Mouse (Mus musculus) ES-E14 (cell line): ENCODE results near the gene Nfkbib. TPM values are rescaled to one million over a fixed set of nuclear protein-coding genes. Genes with fewer than 3 reads are reported as not detected.

Experiments
- DNase-seq: peaks from one replicate; pipeline ENCODE4 v3.0.0-alpha.2; 2013; ENCODE audit warnings: low read depth, low spot score
- H3K27ac ChIP-seq: 2 replicates; pipeline ENCODE4 v1.5.1; 2012; ENCODE audit warnings: low read depth, mild to moderate bottlenecking, low read length, moderate library complexity, mixed read lengths; ENCODE audit not compliant: poor library complexity, insufficient read depth, severe bottlenecking
- H3K36me3 ChIP-seq: 2 replicates; pipeline ENCODE4 v1.6.1; 2012; ENCODE audit warnings: mild to moderate bottlenecking, low read length, moderate library complexity, mixed read lengths; ENCODE audit not compliant: control insufficient read depth, poor library complexity, insufficient read depth, severe bottlenecking
- H3K4me1 ChIP-seq, 2 experiments: fragments of 150-350 bp in 1 of 2; sonication (generic) in 1 of 2; 2 replicates each; pipeline ENCODE4 v1.6.1; 2012; ENCODE audit warnings: low read length in 2 of 2, mild to moderate bottlenecking in 1 of 2, mixed read lengths in 1 of 2; ENCODE audit not compliant: control insufficient read depth in 2 of 2, insufficient read depth in 2 of 2, poor library complexity in 1 of 2
- H3K4me3 ChIP-seq, 2 experiments: fragments of 150-350 bp in 1 of 2; sonication (generic) in 1 of 2; 2 replicates each; pipeline ENCODE4 v1.5.1; 2012; ENCODE audit warnings: low read length in 2 of 2, low read depth in 1 of 2, mild to moderate bottlenecking in 1 of 2, mixed read lengths in 1 of 2; ENCODE audit not compliant: insufficient read depth in 1 of 2, poor library complexity in 1 of 2, severe bottlenecking in 1 of 2
- H3K9ac ChIP-seq: 2 replicates; pipeline ENCODE4 v1.6.1; 2012; ENCODE audit warnings: low read depth, mild to moderate bottlenecking, low read length, mixed read lengths; ENCODE audit not compliant: poor library complexity, insufficient read depth, severe bottlenecking
- H3K9me3 ChIP-seq: fragments of 150-350 bp; sonication (generic); 2 replicates; pipeline ENCODE4 v1.6.1; 2012; ENCODE audit warnings: low read depth, mild to moderate bottlenecking, low read length; ENCODE audit not compliant: control insufficient read depth, insufficient read depth
- CHD2 ChIP-seq: IDR thresholded peaks from 2 replicates; pipeline ENCODE4 v1.6.1; 2014; ENCODE audit warnings: mild to moderate bottlenecking, low read depth, low read length, inconsistent platforms
- HCFC1 ChIP-seq: IDR thresholded peaks from 2 replicates; pipeline ENCODE4 v1.6.1; 2012; ENCODE audit warnings: low read length, inconsistent platforms, borderline replicate concordance; ENCODE audit not compliant: insufficient read depth
- MAFK ChIP-seq: IDR thresholded peaks from 2 replicates; pipeline ENCODE4 v1.6.1; 2014; ENCODE audit warnings: mild to moderate bottlenecking, low read depth, low read length, inconsistent platforms; ENCODE audit not compliant: insufficient read depth
- ZC3H11A ChIP-seq: IDR thresholded peaks from 2 replicates; pipeline ENCODE4 v1.6.1; 2012; ENCODE audit warnings: low read depth, mild to moderate bottlenecking, inconsistent platforms, low read length, borderline replicate concordance
- ZNF384 ChIP-seq: IDR thresholded peaks from 2 replicates; pipeline ENCODE4 v1.6.1; 2012; ENCODE audit warnings: low read depth, low read length, inconsistent platforms
- in situ Hi-C, 2 experiments: fragments of 600-800 bp; cut with MboI; formaldehyde crosslinking; loops; one replicate each; pipeline ENCODE4 v1.15.1; 2025; ENCODE audit warnings: low sequenced_read_pairs in 2 of 2, inconsistent platforms in 1 of 2; ENCODE audit not compliant: unreplicated experiment in 2 of 2
- total RNA-seq: library from RNA; depleted of rRNA; stranded (reverse); fragments of 300-350 nt; gene quantifications from 2 replicates; pipeline ENCODE4 v1.2.3, GENCODE M21; 2012

Gene Nfkbib
- total RNA-seq, 1 experiment, result 20.1 TPM

- Histone ChIP-seq H3K9ac (peak overlapping the region; percentile 55; the same call in 1 of the 2 replicates), H3K36me3 (peaks cover 12% of the 10 kb centered on the region), H3K9me3 (no peaks in the 10 kb centered on the region), H3K4me3 (peak overlapping the region; percentile 45 to 61), H3K27ac (peak overlapping the region; percentile 71), H3K4me1 (peaks cover 2 to 16% of the 10 kb centered on the region in 2 experiments; a peak in 2 of 4 replicates)
- TF ChIP-seq HCFC1 (no peak), CHD2 (no peak), ZNF384 (no peak)
- peak; percentile 89 for DNase-seq
- in situ Hi-C loops, result no loop called here
Observed at GRCm38 (mm10) chr7:28735701-28736100, 31.6 kb downstream of the Nfkbib start.

GRCm38 (mm10) chr7:28733211-28733610, 34.1 kb downstream of the Nfkbib start:
- no peak for DNase-seq
- in situ Hi-C loops, result no loop called here
- Histone ChIP-seq H3K4me1 (peaks cover 0 to 13% of the 10 kb centered on the region in 2 experiments; a peak in 2 of 4 replicates), H3K27ac (peak overlapping the region; percentile 66), H3K9me3 (no peaks in the 10 kb centered on the region), H3K4me3 (peak overlapping the region; percentile 48 to 73), H3K9ac (peak overlapping the region; percentile 58), H3K36me3 (peaks cover 10% of the 10 kb centered on the region)
- TF ChIP-seq ZC3H11A, result no peak
- no peak for TF ChIP-seq HCFC1
- no peak for TF ChIP-seq CHD2
- TF ChIP-seq MAFK, result no peak
- TF ChIP-seq ZNF384, result no peak

- peak overlapping the region; percentile 66 for H3K27ac ChIP-seq
- TF ChIP-seq ZNF384 (no peak), MAFK (no peak), CHD2 (no peak), HCFC1 (no peak), ZC3H11A (no peak)
- H3K36me3 ChIP-seq, result peaks cover 7% of the 10 kb centered on the region; the same call in 1 of the 2 replicates
- in situ Hi-C loops, result no loop called here
- H3K4me1 ChIP-seq, result peaks cover 0 to 13% of the 10 kb centered on the region in 2 experiments; a peak in 2 of 4 replicates
- peak overlapping the region; percentile 66 to 73 for H3K4me3 ChIP-seq
- peak; percentile 98 for DNase-seq
- H3K9me3 ChIP-seq, result no peaks in the 10 kb centered on the region
- peak overlapping the region; percentile 69 for H3K9ac ChIP-seq
Observed at GRCm38 (mm10) chr7:28732341-28733142, 34.8 kb downstream of the Nfkbib start.

GRCm38 (mm10) chr7:28727649-28728340, 39.5 kb downstream of the Nfkbib start:
- no peak overlapping the region for H3K9ac ChIP-seq
- no peak for DNase-seq
- H3K4me3 ChIP-seq, result no peak overlapping the region
- no peak for TF ChIP-seq ZC3H11A
- TF ChIP-seq CHD2, result no peak
- TF ChIP-seq HCFC1, result no peak
- TF ChIP-seq MAFK, result no peak
- TF ChIP-seq ZNF384, result no peak
- in situ Hi-C loops, result loop anchor here in 1 of 2 experiments (10.0 kb wide), 1 partner anchor 123 kb away; no protein-coding TSS in a partner anchor
- peaks cover 2% of the 10 kb centered on the region; the same call in 1 of the 2 replicates for H3K36me3 ChIP-seq
- no peaks in the 10 kb centered on the region for H3K9me3 ChIP-seq
- H3K4me1 ChIP-seq, result no peaks in the 10 kb centered on the region
- no peak overlapping the region for H3K27ac ChIP-seq
